Mouse (Mus musculus) liver, embryonic 11.5 days (tissue): ENCODE measurements around the gene Macf1. TPM values are rescaled to one million over a fixed set of nuclear protein-coding genes. Genes with fewer than 3 reads are reported as not detected.
"Not testable (repeated sequence)": the region's sequence is repeated elsewhere in the genome, so short reads cannot be mapped to it uniquely, and the experiment has no call there.

Experiments
- ATAC-seq: fragments of 200-750 bp; cut with Nextera tagmentation; replicated peaks from 2 replicates; pipeline ENCODE4 v1.8.0; 2017; ENCODE audit warnings: moderate number of reproducible peaks, mild to moderate bottlenecking, moderate TSS enrichment, moderate library complexity; ENCODE audit not compliant: low FRiP score
- DNase-seq: peaks from one replicate; pipeline ENCODE4 v3.0.0-alpha.2; 2017; ENCODE audit warnings: low spot score
- H3K27ac ChIP-seq: fragments of 300-500 bp; sonication (generic); 2 replicates; pipeline ENCODE4 v1.5.1; 2014; ENCODE audit warnings: mild to moderate bottlenecking, low read depth, low read length, control low read depth
- H3K27me3 ChIP-seq: fragments of 300-500 bp; sonication (generic); replicated peaks from 2 replicates; pipeline ENCODE4 v1.6.1; 2014; ENCODE audit warnings: low read length, mixed read lengths; ENCODE audit not compliant: control insufficient read depth, insufficient read depth
- H3K36me3 ChIP-seq: fragments of 300-500 bp; sonication (generic); 2 replicates; pipeline ENCODE4 v1.6.1; 2014; ENCODE audit warnings: mild to moderate bottlenecking, low read length, moderate library complexity, mixed read lengths; ENCODE audit not compliant: control insufficient read depth, insufficient read depth
- H3K4me1 ChIP-seq: fragments of 300-500 bp; sonication (generic); replicated peaks from 2 replicates; pipeline ENCODE4 v1.6.1; 2014; ENCODE audit warnings: low read length, mixed read lengths; ENCODE audit not compliant: control insufficient read depth, insufficient read depth
- H3K4me2 ChIP-seq: fragments of 300-500 bp; sonication (generic); 2 replicates; pipeline ENCODE4 v1.6.1; 2014; ENCODE audit warnings: mild to moderate bottlenecking, control low read depth, moderate library complexity
- H3K4me3 ChIP-seq: fragments of 300-500 bp; sonication (generic); 2 replicates; pipeline ENCODE4 v1.5.1; 2014; ENCODE audit warnings: low read depth, low read length, control low read depth
- H3K9ac ChIP-seq: fragments of 300-500 bp; sonication (generic); 2 replicates; pipeline ENCODE4 v1.6.1; 2014; ENCODE audit warnings: low read depth, low read length, control low read depth
- H3K9me3 ChIP-seq: fragments of 300-500 bp; sonication (generic); 2 replicates; pipeline ENCODE4 v1.6.1; 2016; ENCODE audit warnings: low read length, inconsistent platforms, mixed read lengths; ENCODE audit not compliant: control insufficient read depth
- WGBS: fragments of 180-500 bp; shearing (Covaris S2); extraction: QIAGEN DNeasy Blood & Tissue Kit; methylation state at CpG from one replicate; pipeline ENCODE4 v1.1.7; 2014; 5-methylcytosine and 5-hydroxymethylcytosine counted together
- polyA plus RNA-seq: library from polyadenylated mRNA; unstranded; fragments of >200 nt; fragmentation: Nextera tagmentation; extraction: Ambion mirVana; gene quantifications from 2 replicates; pipeline ENCODE4 v1.2.1, GENCODE M21; 2014

Macf1 gene
- polyA plus RNA-seq, 1 experiment from 2014 or later = 36.5 TPM

GRCm38 (mm10) chr4:123524746-123525145 lies 159.4 kb downstream of the Macf1 start:
- H3K4me2 ChIP-seq = no peak overlapping the region
- ATAC-seq (peak; percentile 31; the same call in 1 of the 2 replicates), DNase-seq (no peak)
- no peak overlapping the region for H3K4me3 ChIP-seq
- H3K9me3 ChIP-seq = no peaks in the 10 kb centered on the region
- H3K27ac ChIP-seq = no peak overlapping the region
- no peak overlapping the region for H3K9ac ChIP-seq
- no peaks in the 10 kb centered on the region for H3K36me3 ChIP-seq
- no peaks in the 10 kb centered on the region for H3K27me3 ChIP-seq
- 0 out of 2 replicates have a peak, but pooled peaks cover 2% of the 10 kb centered on the region for H3K4me1 ChIP-seq
- WGBS = 74% methylated on average over 5 of the region's 5 CpGs

GRCm38 (mm10) chr4:123520123-123520522 lies 164.0 kb downstream of the Macf1 start:
- WGBS = 72% methylated on average over 5 of the region's 5 CpGs
- H3K9me3 ChIP-seq, H3K9ac ChIP-seq, H3K4me3 ChIP-seq, H3K27ac ChIP-seq, H3K36me3 ChIP-seq, H3K27me3 ChIP-seq, H3K4me1 ChIP-seq, ATAC-seq, H3K4me2 ChIP-seq, DNase-seq: not testable (repeated sequence)

- no peaks in the 10 kb centered on the region for H3K36me3 ChIP-seq
- 69% methylated on average over 1 of the region's 1 CpGs for WGBS
- no peak for ATAC-seq
Observed at GRCm38 (mm10) chr4:123515673-123516072, 168.5 kb downstream of the Macf1 start.

GRCm38 (mm10) chr4:123510201-123510600 lies 174.0 kb downstream of the Macf1 start:
- no peak overlapping the region for H3K27ac ChIP-seq
- H3K4me2 ChIP-seq = no peak overlapping the region
- H3K36me3 ChIP-seq = peaks cover 7% of the 10 kb centered on the region
- 60% methylated on average over 1 of the region's 1 CpGs for WGBS
- H3K4me3 ChIP-seq = no peak overlapping the region
- H3K9me3 ChIP-seq = no peaks in the 10 kb centered on the region
- no peak overlapping the region for H3K9ac ChIP-seq
- DNase-seq = no peak
- ATAC-seq = no peak
- no peaks in the 10 kb centered on the region for H3K4me1 ChIP-seq
- no peaks in the 10 kb centered on the region for H3K27me3 ChIP-seq

More at GRCm38 (mm10) chr4:123515673-123516072, 168.5 kb downstream of the Macf1 start:
- Histone ChIP-seq H3K27ac (no peak overlapping the region), H3K9me3 (no peaks in the 10 kb centered on the region), H3K4me3 (no peak overlapping the region), H3K4me1 (no peaks in the 10 kb centered on the region), H3K27me3 (no peaks in the 10 kb centered on the region), H3K9ac (no peak overlapping the region), H3K4me2 (no peak overlapping the region)
- no peak for DNase-seq

- DNase-seq (no peak), ATAC-seq (no peak)
- no peak overlapping the region for H3K9ac ChIP-seq
- no peaks in the 10 kb centered on the region for H3K27me3 ChIP-seq
- H3K9me3 ChIP-seq = no peaks in the 10 kb centered on the region
- 64% methylated on average over 3 of the region's 3 CpGs for WGBS
- H3K36me3 ChIP-seq = peaks cover 30% of the 10 kb centered on the region; the same call in 1 of the 2 replicates
- no peaks in the 10 kb centered on the region for H3K4me1 ChIP-seq
- H3K27ac ChIP-seq = no peak overlapping the region
- no peak overlapping the region for H3K4me2 ChIP-seq
- H3K4me3 ChIP-seq = no peak overlapping the region
Observed at GRCm38 (mm10) chr4:123489086-123489485, 195.1 kb downstream of the Macf1 start.

- no peak overlapping the region for H3K4me2 ChIP-seq
- no peaks in the 10 kb centered on the region for H3K27me3 ChIP-seq
- no peak overlapping the region for H3K9ac ChIP-seq
- ATAC-seq = no peak
- no peak overlapping the region for H3K27ac ChIP-seq
- no peak for DNase-seq
- no peaks in the 10 kb centered on the region for H3K9me3 ChIP-seq
- H3K4me3 ChIP-seq = no peak overlapping the region
- peaks cover 9% of the 10 kb centered on the region; the same call in 1 of the 2 replicates for H3K36me3 ChIP-seq
- no peaks in the 10 kb centered on the region for H3K4me1 ChIP-seq
- 92% methylated on average over 4 of the region's 4 CpGs for WGBS
Observed at GRCm38 (mm10) chr4:123479991-123480390, 204.2 kb downstream of the Macf1 start.

GRCm38 (mm10) chr4:123478655-123479433 lies 205.3 kb downstream of the Macf1 start:
- Histone ChIP-seq H3K9me3 (no peaks in the 10 kb centered on the region), H3K27me3 (no peaks in the 10 kb centered on the region), H3K4me2 (no peak overlapping the region), H3K36me3 (peaks cover 16% of the 10 kb centered on the region), H3K9ac (no peak overlapping the region), H3K4me3 (no peak overlapping the region), H3K4me1 (no peaks in the 10 kb centered on the region), H3K27ac (no peak overlapping the region)
- DNase-seq = no peak
- WGBS = 84% methylated on average over 8 of the region's 8 CpGs
- ATAC-seq = no peak

GRCm38 (mm10) chr4:123465799-123466198 lies 218.4 kb downstream of the Macf1 start:
- H3K27me3 ChIP-seq = no peaks in the 10 kb centered on the region
- H3K36me3 ChIP-seq = peaks cover 15% of the 10 kb centered on the region
- 53% methylated on average over 1 of the region's 1 CpGs for WGBS
- no peak overlapping the region for H3K4me3 ChIP-seq
- H3K27ac ChIP-seq = no peak overlapping the region
- no peak overlapping the region for H3K9ac ChIP-seq
- no peaks in the 10 kb centered on the region for H3K4me1 ChIP-seq
- no peak for ATAC-seq
- no peak overlapping the region for H3K4me2 ChIP-seq
- no peaks in the 10 kb centered on the region for H3K9me3 ChIP-seq
- no peak for DNase-seq
